Mouse (Mus musculus) olfactory bulb, adult 2 months (tissue): Measurements from ENCODE around the gene Lsm2. TPM values are rescaled to one million over a fixed set of nuclear protein-coding genes. Genes with fewer than 3 reads are reported as not detected.
"Not testable (repeated sequence)": the region's sequence is repeated elsewhere in the genome, so short reads cannot be mapped to it uniquely, and the experiment has no call there.

ENCODE experiments used
- H3K27ac ChIP-seq: fragments of 200-500 bp; 2 replicates; pipeline ENCODE4 v1.5.1; 2012; ENCODE audit warnings: low read depth, low read length; ENCODE audit not compliant: insufficient read depth
- H3K4me1 ChIP-seq: fragments of 200-500 bp; 2 replicates; pipeline ENCODE4 v1.6.1; 2012; ENCODE audit warnings: low read length; ENCODE audit not compliant: control insufficient read depth, insufficient read depth
- H3K4me3 ChIP-seq: fragments of 200-500 bp; 2 replicates; pipeline ENCODE4 v1.5.1; 2012; ENCODE audit warnings: mild to moderate bottlenecking, low read depth, low read length, moderate library complexity; ENCODE audit not compliant: insufficient read depth
- CTCF ChIP-seq: fragments of 200-500 bp; IDR thresholded peaks from 2 replicates; pipeline ENCODE4 v1.5.1; 2012; ENCODE audit warnings: low read depth, mild to moderate bottlenecking, low read length, moderate library complexity; ENCODE audit not compliant: insufficient read depth
- POLR2A ChIP-seq: fragments of 200-500 bp; IDR thresholded peaks from 2 replicates; pipeline ENCODE4 v1.6.1; 2012; ENCODE audit warnings: mild to moderate bottlenecking, low read depth, low read length, moderate library complexity; ENCODE audit not compliant: insufficient read depth
- WGBS: fragments of 180-500 bp; shearing (Covaris S2); methylation state at CpG from one replicate; pipeline ENCODE4 v1.1.7; 2018; 5-methylcytosine and 5-hydroxymethylcytosine counted together
- polyA plus RNA-seq: library from polyadenylated mRNA; stranded (reverse); fragments of >200 nt; gene quantifications from 2 replicates; pipeline ENCODE4 v1.2.4, GENCODE M21; 2012; ENCODE audit warnings: low replicate concordance; ENCODE audit not compliant: missing spikeins, insufficient read depth, insufficient read length

Lsm2 gene
- polyA plus RNA-seq, 1 experiment = not detected

GRCm38 (mm10) chr17:34953258-34953657, 28.4 kb upstream of the Lsm2 start:
- no peak overlapping the region for H3K27ac ChIP-seq
- H3K4me3 ChIP-seq = no peak overlapping the region
- H3K4me1 ChIP-seq = peaks cover 2% of the 10 kb centered on the region; the same call in 1 of the 2 replicates
- TF ChIP-seq POLR2A (no peak), CTCF (no peak)
- WGBS = 87% methylated on average over 3 of the region's 3 CpGs

DNA sequence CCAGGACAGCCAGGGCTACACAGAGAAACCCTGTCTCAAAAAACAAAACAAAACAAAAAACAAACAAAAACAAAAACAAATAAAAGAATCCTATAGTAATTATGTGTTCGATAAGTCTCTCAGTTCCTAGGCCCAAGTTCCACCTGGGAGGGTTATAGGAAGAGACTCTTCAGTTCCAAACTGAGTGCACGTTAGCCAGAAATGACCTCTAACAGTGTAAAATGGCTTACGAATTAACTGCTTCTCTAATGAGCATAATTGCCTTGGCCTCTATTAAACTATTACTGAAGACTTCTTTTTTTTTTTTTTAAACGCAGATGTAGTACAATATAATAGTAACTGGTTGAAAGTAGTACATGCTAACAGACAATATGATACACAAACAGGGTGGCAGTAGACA, 27.8 kb upstream of the Lsm2 start:
- 70% methylated on average over 4 of the region's 4 CpGs for WGBS
- TF ChIP-seq POLR2A (no peak), CTCF (no peak)
- no peak overlapping the region for H3K4me3 ChIP-seq
- no peak overlapping the region for H3K27ac ChIP-seq
- H3K4me1 ChIP-seq = peaks cover 2% of the 10 kb centered on the region; the same call in 1 of the 2 replicates

DNA sequence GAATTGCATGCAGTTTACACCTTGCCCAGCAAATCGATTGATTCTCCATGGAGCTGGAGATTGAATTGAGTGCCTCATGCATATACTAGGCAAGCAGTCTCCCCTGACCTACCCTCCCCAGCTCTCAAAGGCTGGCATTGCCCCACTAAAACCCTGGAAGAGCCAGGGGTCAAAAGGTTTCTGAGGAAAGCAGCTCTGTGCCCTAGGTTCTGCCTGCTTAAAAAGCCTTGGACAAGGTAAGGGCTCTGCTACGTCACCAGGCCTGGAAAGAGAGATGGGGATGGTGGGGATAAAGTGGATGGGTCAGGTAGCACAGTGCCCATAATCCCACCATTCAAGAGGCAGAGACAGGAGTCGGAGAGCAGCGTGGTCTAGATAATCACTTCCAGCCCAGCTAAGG, 26.8 kb upstream of the Lsm2 start:
- H3K4me1 ChIP-seq = peaks cover 5% of the 10 kb centered on the region; the same call in 1 of the 2 replicates
- H3K4me3 ChIP-seq = no peak overlapping the region
- TF ChIP-seq CTCF (no peak), POLR2A (no peak)
- whole genome bisulfite sequencing = 78% methylated on average over 4 of the region's 4 CpGs
- no peak overlapping the region for H3K27ac ChIP-seq

GRCm38 (mm10) chr17:34955884-34956283, 25.8 kb upstream of the Lsm2 start:
- no peak for TF ChIP-seq POLR2A
- H3K4me1 ChIP-seq = peaks cover 5% of the 10 kb centered on the region; the same call in 1 of the 2 replicates
- 79% methylated on average over 3 of the region's 3 CpGs for WGBS
- H3K4me3 ChIP-seq = no peak overlapping the region
- H3K27ac ChIP-seq = no peak overlapping the region

DNA sequence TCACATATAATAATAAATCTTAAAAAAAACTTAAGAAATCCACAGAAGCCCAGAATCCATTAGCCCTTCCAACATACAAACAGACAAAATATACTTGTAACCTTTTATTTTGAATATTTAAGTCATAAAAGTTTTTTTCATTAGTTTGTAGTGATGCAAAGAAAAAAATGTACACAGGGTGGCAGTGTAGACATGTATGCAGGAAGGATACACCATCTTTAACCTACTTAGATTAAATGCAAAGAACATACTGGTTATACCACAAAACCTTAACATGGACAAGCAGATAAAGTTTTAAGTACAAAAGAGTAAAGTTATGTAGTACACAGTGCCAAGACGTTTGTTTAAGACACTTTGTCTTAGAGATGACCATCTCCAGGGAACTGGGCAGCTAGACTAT, 25.3 kb upstream of the Lsm2 start:
- Histone ChIP-seq H3K4me3 (no peak overlapping the region), H3K4me1 (peaks cover 5% of the 10 kb centered on the region; the same call in 1 of the 2 replicates), H3K27ac (no peak overlapping the region)
- TF ChIP-seq CTCF = no peak
- WGBS = 39% methylated on average over 1 of the region's 1 CpGs

- not testable (repeated sequence) for H3K27ac ChIP-seq, H3K4me3 ChIP-seq, H3K4me1 ChIP-seq
- WGBS = 9% methylated on average over 39 of the region's 40 CpGs
These were observed 24.4 kb upstream of the Lsm2 start for GRCm38 (mm10) chr17:34957291-34957690.

DNA sequence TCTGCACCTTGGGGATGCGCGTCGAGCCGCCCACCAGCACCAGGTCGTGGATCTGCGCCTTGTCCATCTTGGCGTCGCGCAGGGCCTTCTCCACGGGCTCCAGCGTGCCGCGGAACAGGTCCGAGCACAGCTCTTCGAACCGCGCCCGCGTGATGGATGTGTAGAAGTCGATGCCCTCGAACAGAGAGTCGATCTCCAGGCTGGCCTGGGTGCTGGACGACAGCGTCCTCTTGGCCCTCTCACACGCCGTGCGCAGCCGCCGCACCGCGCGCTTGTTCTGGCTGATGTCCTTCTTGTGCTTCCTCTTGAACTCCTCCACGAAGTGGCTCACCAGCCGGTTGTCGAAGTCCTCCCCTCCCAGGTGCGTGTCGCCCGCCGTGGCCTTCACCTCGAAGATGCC, 23.7 kb upstream of the Lsm2 start:
- not testable (repeated sequence) for H3K27ac ChIP-seq, H3K4me3 ChIP-seq, H3K4me1 ChIP-seq
- 21% methylated on average over 31 of the region's 40 CpGs for WGBS

DNA sequence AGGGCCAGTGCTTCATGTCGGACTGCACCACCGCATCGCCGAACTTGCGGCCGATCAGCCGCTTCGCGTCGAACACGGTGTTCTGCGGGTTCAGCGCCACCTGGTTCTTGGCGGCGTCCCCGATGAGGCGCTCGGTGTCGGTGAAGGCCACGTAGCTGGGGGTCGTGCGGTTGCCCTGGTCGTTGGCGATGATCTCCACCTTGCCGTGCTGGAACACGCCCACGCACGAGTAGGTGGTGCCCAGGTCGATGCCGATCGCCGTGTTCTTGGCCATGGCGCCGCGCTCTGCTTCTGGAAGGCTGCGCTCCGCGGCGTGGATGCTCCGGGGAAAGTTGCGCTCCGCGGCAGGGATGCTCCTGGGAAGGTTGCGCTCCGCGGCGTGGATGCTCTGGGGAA, 22.9 kb upstream of the Lsm2 start:
- 0% methylated on average over 27 of the region's 47 CpGs for WGBS
- H3K4me3 ChIP-seq = peak overlapping the region; percentile 49
- not testable (repeated sequence) for H3K27ac ChIP-seq, H3K4me1 ChIP-seq

DNA sequence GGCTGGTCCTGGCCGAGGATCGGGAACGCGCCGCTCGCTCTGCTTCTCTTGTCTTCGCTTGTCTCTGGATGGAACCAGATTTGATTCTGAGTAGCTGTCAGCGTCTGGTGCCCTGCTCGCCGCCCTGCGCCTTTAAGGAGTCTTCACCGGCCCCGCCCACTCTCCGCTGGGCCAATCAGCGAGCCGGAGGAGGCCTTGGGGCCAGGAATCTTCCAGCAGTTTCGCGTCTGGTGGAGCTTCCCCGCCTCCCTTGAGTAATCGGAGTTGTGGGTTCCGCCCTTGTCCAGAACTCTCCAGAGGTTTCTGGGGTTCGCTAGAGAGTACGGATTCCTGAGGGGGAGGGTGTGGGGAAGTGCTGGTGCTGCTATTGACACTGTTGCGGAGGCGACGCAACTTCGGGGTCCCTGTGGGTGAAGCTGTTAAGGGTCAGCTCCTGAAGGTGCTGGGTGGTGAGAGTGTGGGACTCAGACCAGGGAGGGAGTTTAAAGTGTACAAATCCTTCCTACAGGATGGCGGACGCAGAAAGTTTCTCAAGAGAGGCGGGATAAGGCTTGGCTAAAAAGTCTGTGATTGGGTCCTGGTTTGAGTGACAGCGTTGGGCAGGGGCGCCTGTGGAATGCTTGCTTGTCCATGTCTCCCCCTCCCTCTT, 22.4 kb upstream of the Lsm2 start, which contains the start of gene Hspa1b:
Hspa1b (minus strand) TSS at position 109 of the 649 bp plus-strand sequence.
- whole genome bisulfite sequencing = under 1% methylated on average over 32 of the region's 32 CpGs
- Histone ChIP-seq H3K27ac (peak within 1 kb of the TSS; percentile 78), H3K4me3 (peak within 1 kb of the TSS; percentile 49)
- peak; percentile 47 for TF ChIP-seq POLR2A
- H3K4me1 ChIP-seq = not testable (repeated sequence)

DNA sequence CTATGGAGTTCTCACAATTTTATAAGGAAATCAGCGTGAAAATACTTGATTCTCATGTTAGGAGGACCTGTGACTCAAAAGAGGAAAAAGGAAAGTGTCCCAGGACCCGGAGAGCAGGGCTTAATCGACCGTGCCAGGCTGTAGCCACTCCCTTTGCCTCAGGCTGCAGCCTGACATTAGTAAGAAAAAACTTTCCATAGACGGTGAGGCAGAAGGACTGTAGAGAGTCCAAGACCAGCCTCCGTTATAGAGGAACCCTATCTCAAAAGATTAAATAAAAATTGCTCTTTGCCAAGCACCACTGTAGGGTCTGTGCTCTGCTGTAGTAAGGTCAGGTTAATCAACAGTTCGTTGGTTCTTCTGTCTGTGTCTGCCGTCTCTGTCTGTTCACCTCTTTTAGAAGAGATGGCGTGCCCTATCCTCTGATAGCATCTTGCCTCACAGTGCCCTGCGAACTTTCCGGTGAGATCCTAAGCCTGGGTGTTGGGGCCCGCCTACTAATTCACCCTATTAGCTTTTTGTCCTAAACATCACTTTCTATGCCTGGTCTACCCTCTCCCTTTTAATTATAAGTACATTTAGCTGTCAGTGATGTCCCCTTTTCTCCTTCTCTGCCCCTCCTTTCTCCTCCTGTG, 21.7 kb upstream of the Lsm2 start:
- Histone ChIP-seq H3K27ac (no peak overlapping the region), H3K4me3 (no peak overlapping the region)
- WGBS = 13% methylated on average over 12 of the region's 12 CpGs

More for the DNA sequence above, 21.7 kb upstream of the Lsm2 start:
- peaks cover 5% of the 10 kb centered on the region; the same call in 1 of the 2 replicates for H3K4me1 ChIP-seq
- TF ChIP-seq CTCF = no peak
- TF ChIP-seq POLR2A = no peak
